Mouse (Mus musculus) left cerebral cortex, adult 8-10 months (tissue): ENCODE measurements at regions not wholly inside any gene's neighbourhood (a gene's known extent, or its start where the extent isn't known, plus 50 kb on each side); places are given as distances from the start of the nearest gene placed in this dataset.

Experiments
- DNase-seq, 2 experiments: peaks; one replicate each; pipeline ENCODE4 v3.0.0; 2022; ENCODE audit warnings: low spot score in 2 of 2

DNA sequence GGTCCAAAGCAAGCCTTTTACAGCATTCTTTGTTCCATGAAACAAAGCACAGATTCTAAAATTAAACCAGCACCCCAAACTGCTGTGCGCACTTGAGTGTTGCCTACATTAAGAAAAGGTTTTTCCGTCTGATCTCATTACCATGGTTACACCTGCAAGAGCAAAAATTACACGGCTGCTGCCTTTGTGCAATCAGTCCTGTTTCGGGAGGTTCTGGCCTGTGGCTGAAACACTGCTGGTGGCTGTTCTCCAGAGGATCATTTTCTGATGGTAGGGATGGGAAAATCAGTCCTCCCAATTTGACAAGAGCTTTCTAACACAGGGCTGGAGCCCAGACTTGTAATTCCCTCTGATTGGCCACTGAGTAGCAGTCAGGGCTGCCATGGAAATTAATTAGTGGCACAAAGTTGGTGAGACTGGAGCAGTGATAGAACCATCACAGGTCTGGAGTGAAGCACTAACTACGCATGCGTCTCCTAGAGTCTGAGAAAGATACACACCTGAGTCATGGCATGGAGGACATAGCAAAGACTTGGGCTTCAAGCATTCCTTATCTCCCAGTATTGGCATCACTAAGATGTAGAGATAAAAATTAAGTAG, 114.8 kb upstream of the Fam49a start:
- DNase-seq: no peak

DNA sequence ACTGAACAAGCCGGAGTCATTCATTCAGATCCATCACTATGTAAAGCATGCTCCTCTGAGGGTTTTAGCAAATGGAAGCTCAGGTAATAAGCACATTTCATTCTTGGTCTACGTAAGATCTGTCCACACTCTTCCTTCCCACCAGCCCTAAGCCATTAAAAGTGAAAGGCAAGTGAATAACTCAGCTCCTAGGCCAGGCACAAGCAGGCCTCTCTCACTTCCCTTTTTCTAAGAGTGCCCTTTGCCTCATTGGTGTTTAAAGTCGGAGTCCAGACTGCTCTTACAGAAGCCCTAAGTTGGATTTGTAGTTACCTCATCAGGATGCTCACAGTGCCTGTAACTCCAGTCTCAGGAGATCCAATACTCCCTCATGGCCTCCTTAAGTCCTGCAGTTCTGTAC, 114.1 kb upstream of the Fam49a start:
- no peak for DNase-seq

DNA sequence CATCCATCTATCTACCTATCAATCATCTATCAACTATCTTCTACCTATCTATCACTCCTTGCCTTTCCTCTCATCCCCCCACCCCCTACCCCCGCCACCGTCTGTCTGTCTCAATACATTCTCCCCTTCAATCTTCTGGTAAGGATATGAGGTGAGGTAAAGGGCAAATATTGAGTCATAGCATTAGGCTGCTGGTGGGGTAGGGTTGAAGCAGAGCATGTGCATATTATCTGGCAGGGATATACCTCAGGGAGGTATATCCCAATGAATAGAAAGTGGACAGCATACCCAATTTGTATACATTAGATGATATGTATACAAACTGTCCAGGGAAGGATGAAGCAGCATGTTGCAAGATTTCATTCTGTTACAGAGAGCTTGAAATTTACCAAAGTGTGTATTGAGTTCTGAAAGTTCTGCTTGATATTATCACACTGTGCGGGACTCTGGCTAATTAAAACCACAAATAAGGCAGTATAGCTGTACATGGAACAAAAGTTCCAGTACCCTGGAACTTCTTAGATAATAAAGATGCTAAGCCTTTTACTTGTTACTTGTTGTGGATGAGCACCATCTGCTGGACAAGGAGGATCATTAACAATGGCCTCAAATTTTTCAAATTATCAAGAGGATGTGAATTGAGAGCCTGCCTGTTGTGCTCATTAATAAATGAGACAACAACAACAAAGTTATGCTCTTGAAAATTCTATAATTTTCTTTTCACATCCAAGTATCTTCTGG, 113.1 kb upstream of the Fam49a start:
- DNase-seq: no peak

DNA sequence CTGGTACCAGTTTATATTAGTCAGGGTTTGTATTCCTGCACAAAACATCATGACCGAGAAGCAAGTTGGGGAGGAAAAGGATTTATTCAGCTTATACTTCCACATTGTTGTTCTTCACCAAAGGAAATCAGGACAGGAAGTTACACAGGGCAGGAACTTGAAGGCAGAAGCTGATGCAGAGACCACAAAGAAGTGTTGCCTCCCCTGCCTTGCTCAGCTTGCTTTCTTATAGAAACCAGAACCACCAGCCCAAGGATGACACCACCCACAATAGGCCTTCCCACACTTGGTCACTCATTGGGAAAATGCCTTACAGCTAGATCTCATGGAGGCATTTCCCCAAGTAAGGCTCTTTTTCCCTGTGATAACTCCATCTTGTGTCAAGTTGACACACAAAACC, 97.5 kb upstream of the Fam49a start:
- DNase-seq: no peak

DNA sequence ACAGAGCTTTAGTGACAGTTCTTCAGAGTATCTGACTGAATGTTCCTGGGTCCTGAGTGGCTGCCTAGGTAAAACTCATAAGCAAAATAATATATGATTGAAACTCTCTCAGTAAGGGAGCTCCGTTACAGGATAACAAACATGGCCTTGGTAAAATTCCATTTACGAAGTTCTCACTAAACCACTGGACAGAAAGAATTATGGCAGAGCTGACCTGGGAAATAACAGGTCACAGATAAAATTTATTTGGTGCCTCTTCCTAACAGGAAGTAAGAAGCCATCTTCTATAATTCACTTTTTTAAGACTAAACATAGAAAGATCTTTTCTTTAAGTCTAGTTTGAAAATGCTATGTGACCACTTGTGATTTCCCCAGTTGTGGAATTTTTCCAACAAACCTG, 91.4 kb upstream of the Fam49a start:
- no peak for DNase-seq

DNA sequence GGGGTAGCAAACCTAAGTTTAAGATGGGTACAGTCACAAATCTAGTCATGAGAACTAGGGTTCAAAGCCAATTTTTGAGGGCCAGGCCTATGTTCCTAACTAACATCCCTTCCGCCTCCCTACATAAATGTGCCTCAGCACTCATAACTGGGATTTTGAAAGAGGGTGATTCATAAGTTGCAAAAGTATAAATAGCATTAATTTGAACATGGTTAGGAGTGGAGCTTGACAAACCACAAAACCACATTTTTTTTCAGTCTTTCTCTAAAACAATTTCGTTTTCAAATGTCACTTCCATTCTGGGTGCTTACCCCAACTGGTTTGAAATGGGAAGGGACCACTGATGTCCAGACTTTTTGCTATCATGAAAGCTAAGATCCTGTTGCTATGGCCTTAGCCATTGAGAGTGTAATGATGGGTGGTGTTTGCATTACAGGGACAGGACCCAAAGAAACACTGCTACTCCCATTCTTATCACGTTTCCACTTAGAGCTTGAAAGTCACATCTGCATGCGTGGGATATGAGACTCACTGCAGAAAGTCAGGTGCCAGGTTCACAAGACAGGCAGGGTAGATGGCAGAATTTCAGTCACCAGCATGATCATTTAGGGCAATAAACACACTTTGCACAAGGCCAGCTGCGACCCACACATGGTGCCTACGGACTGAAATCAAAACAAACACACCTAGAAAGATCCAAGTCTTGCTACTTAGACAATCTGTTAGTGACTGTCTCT, 89.7 kb upstream of the Fam49a start:
- no peak for DNase-seq

DNA sequence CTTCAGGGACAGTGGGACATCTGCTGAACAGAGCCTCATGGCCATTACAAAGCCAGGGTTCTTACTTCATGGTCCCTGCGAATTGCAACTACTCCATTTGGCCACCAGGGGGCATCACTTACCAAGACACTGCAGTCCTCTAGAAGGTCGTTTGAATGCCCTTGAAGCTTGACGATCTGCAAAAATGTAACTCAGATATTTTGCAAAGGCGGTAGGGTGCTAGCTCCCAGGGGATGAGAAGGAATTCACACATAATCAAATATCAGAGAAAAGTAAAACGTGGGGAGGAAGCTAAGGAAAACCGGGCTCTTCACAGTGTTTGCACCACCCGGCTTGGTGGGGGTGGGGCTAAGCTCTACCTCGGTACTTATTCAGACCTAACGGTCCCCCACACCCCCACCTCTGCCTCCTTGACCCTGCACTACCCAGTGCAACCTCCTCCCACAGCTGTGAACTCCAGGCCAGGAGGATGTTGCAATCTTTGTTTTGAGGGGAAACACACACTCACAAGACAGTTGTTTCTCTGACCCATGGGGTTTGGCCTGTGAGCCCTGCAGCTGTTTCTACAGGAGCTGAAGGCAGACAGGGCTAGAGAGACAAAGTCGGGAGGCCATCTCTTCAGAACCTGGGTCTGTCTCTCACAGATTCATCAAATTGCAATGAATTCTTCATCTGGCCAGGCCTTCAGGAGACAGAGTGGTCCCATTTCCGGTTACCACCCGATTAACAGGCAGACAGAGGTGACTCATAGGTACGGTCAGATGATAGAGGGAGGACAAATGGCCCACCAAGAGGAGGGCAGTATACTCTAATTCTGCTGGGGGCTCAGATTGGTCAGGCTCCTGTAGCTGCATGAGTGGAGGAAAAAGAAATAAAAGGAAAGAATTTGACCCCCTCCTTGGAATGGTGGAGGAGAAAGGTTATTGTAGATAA, 85.3 kb upstream of the Fam49a start:
- DNase-seq: peak; percentile 64 to 67

DNA sequence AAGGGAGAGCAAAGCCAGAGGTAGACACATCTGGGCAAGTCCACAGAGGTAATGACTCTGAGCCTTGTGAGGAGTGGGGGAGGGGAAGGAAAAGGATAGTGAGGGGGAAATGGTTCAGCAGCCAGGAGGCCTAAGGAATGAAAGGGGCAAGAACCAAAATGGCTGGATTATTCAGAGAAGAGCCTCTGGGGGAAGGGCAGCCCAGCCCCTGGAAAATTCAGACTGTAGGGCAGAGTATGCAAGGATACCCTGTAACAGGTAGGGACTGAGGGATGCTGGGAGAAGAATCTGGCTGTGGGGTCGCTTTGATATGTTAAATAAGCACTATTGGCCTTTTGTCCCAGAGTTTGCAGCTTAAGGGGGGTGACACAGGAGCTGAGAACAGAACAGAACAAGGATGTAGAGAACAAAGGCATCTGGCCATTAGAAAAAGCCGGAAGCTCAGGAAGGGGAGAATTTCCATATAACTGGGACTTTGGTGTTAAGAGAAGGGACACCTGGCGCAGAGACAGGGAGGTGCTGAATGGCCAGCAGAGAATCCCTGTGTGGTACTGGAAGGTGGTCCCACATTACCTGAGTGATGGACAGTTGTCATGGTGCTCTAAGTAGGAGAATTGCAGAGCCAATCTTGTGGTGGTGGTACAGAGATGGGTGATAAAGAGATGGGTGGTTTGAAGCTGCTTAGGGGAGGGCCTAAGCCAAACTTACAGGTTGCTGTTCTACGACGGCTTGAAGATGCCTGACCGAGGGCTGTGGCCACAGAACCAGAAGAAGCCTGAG, 84.5 kb upstream of the Fam49a start:
- DNase-seq: no peak

DNA sequence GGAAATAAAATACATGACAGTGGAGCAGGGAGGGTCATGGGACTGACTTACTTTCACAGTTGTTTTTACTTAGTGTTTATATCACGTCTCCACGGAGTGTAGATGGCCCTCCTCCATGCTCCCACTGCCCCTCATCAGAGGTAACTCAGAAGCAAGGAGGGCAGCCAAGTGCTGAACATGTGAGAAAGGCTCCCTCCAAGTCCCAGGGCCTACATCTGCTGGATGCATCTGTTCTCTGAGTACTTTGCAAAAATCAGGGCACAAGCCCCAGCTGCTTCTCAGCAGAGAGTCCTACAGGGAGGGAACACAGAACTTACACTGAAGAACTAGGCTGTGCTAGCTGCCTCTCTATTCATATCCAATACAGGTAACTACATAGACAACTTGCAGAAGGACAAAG, 83.5 kb upstream of the Fam49a start:
- peak in 1 of 2 experiments; percentile 55 for DNase-seq

DNA sequence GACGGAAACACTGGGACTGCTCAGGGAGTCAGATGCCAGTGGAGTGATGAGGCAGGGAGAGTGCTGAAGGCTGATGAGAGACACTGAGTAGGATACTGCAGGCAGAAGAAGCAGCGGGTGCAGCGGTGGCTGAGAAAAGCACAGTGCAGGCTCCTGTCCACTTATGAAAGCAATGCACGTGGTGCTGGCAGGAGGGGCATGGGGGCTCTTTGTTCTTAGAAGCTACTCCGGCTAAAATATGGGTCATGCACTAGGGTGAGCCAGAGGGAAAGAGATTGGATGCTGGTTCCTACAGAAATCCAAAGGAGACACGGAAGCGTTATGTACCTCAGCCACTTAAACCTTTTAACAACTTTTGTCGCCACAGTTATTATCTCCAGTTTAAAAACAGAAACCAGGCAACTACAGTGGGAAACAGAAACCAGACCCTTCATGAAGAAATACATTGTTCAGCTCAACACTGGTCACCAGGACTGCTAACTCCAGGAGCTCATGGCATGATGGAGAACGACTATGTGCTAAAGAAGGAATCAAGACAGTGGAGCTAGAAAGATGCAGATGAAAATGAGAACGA, 82.6 kb upstream of the Fam49a start:
- no peak for DNase-seq

DNA sequence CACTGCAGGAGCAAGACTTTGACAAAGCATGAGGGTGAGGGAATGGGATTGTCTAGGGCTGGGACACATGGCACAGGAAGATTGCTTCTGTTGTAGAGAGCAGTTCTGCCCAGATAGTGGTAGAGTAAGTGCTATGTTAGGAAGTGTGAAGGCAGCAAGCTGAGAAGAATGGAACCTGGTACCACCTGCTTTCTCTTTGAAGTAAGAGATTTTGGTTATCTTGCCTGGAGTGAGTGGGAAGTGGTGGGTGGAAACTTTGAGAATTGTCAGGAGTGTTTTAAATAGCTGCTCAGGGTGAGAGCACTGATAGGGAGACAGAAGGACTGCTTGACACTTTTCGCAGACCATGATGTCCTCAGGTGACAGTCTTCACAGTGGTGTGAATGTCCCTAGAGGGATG, 81.0 kb upstream of the Fam49a start:
- DNase-seq: peak in 1 of 2 experiments; percentile 78

DNA sequence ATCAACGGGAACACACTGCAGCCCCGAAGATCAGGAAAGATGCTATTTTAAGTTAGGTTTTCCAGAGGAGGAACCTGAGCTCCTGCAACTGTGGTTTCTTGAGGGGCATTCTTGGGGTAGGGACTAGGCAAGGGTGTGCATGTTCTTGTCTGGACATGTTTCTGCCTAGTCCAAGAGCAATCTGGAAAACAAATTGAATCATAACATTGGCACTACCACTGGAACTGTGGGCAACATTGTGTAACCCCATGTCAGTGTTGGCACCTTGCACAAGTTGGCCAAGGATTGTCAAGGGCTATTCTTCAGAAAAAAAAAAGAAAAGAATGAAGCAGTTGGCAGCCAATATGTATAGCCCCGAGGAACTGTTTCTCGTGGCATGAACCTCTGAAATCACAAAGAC, 80.3 kb upstream of the Fam49a start:
- no peak for DNase-seq

DNA sequence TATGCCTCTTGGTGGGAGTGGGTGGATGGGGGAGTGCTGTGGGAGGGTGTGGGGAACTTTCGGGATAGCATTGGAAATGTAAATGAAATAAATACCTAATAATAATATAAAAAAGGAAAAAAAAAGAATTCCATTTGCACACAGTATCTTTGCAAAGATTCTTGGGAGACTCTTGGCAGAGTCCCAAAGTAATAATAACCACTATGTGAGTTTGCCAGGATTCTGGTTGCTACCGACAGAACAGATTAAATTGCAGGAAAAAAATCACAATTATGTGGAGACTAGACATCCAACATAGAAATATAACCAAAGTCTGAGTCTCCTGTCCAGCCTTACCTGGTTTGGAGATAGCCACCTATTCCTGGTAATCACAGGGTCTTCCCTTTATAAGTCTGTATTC, 75.6 kb upstream of the Fam49a start:
- no peak for DNase-seq

DNA sequence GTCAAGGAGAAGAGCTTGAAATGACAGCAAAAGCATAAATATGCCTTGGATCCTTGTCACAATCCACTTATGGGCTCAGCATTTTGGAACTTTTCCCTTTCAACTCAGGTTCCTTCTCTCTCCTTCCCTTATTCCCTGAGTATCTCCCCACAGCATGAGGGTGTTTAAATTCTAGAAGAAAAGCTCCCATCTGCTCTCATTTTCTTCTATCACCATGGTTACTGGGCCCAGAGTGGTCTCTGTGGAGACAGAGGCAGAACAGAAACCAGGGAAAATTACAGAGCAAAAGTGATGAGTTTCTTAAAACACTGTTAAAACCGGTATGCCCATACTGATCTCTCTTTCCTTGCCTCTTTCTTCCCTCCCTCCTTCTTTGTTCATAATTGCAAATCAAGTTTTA, 66.9 kb upstream of the Fam49a start:
- no peak for DNase-seq

DNA sequence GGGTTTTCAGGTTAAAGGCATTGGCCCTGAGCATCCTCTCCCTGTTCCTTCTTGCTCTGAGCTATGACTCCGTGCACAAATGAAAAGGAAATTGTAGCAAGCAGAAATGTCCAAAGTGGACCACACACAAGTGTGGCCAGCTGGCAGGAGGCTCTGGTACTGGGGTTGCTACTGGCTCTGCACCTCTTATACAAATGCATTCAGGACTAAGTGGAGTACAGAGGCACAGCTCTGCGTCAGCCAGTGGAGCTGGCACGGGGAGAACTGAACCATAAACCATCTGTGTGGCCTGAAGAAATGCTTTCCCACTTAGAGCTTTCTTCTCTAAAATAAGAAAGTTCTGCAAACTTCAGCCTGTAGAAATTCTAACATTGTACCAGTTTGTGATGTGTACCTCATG, 65.3 kb upstream of the Fam49a start:
- no peak for DNase-seq

DNA sequence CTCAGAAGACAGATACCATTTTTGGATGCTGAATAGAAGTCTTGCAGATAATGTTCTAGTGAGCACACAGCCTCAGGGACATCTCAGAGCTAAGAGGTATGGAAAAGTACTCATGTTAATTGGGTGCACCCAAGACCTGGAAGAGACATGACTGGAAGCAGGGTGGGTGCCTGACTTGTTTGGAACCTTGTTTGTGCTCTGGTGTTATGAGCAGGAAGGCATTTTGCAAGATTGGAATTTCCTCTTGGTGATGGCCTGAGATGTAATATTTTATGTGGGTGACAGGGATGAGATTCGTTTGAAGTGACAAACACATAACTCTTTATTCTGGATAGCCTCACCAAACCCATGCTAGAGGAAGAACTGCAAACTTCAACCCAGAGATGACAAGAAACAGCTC, 53.7 kb upstream of the Fam49a start:
- DNase-seq: no peak
